Mouse (Mus musculus): ENCODE results near the gene Hmox1. TPM values are rescaled to one million over a fixed set of nuclear protein-coding genes. Genes with fewer than 3 reads are reported as not detected.

Hmox1 gene
- polyA plus RNA-seq, 1 experiment, result 4.3 TPM

GRCm38 (mm10) chr8:75086002-75086401, 7.4 kb upstream of the Hmox1 start:
- 83% methylated on average over 2 of the region's 2 CpGs for WGBS
- DNase-seq (ENCODE audit: low read depth, low spot score), result no peak

- DNase-seq (ENCODE audit: low read depth, low spot score), result no peak
Observed at GRCm38 (mm10) chr8:75087127-75087526, 6.3 kb upstream of the Hmox1 start.

GRCm38 (mm10) chr8:75088989-75089881, 4.2 kb upstream of the Hmox1 start:
- DNase-seq (ENCODE audit: low read depth, low spot score), result peak; percentile 43

GRCm38 (mm10) chr8:75090781-75091365, 2.5 kb upstream of the Hmox1 start:
- DNase-seq (ENCODE audit: low read depth, low spot score), result no peak
- 82% methylated on average over 4 of the region's 4 CpGs for WGBS

More at GRCm38 (mm10) chr8:75088989-75089881, 4.2 kb upstream of the Hmox1 start:
- WGBS, result 5% methylated on average over 6 of the region's 6 CpGs

GRCm38 (mm10) chr8:75102956-75103355, 9.5 kb downstream of the Hmox1 start:
- no peak for DNase-seq (ENCODE audit: low read depth, low spot score)
- 85% methylated on average over 4 of the region's 4 CpGs for WGBS

GRCm38 (mm10) chr8:75103376-75103878, 10.0 kb downstream of the Hmox1 start:
- 57% methylated on average over 8 of the region's 8 CpGs for WGBS
- no peak for DNase-seq (ENCODE audit: low read depth, low spot score)

GRCm38 (mm10) chr8:75108527-75109235, 15.3 kb downstream of the Hmox1 start:
- under 1% methylated on average over 9 of the region's 9 CpGs for WGBS
- DNase-seq (ENCODE audit: low read depth, low spot score), result no peak

GRCm38 (mm10) chr8:75109236-75109967, 16.0 kb downstream of the Hmox1 start, which contains the start of gene Mcm5:
Gene Mcm5, plus strand, starts transcription at chr8:75109569.
- DNase-seq (ENCODE audit: low read depth, low spot score), result peak; percentile 96
- WGBS, result under 1% methylated on average over 59 of the region's 59 CpGs

- no peak for DNase-seq (ENCODE audit: low read depth, low spot score)
- 5% methylated on average over 13 of the region's 13 CpGs for WGBS
Observed at GRCm38 (mm10) chr8:75110093-75110492, 16.7 kb downstream of the Hmox1 start.

- 91% methylated on average over 1 of the region's 1 CpGs for WGBS
- DNase-seq (ENCODE audit: low read depth, low spot score), result no peak
Observed at GRCm38 (mm10) chr8:75118505-75118904, 25.1 kb downstream of the Hmox1 start.

- DNase-seq (ENCODE audit: low read depth, low spot score), result no peak
- WGBS, result 97% methylated on average over 2 of the region's 2 CpGs
Observed at GRCm38 (mm10) chr8:75119287-75119686, 25.9 kb downstream of the Hmox1 start.

- WGBS, result 92% methylated on average over 2 of the region's 2 CpGs
- no peak for DNase-seq (ENCODE audit: low read depth, low spot score)
Observed at GRCm38 (mm10) chr8:75119747-75120146, 26.3 kb downstream of the Hmox1 start.

- WGBS, result 30% methylated on average over 1 of the region's 1 CpGs
- no peak for DNase-seq (ENCODE audit: low read depth, low spot score)
Observed at GRCm38 (mm10) chr8:75127406-75127805, 34.0 kb downstream of the Hmox1 start.

GRCm38 (mm10) chr8:75132485-75132884, 39.1 kb downstream of the Hmox1 start:
- WGBS, result 15% methylated on average over 3 of the region's 3 CpGs

GRCm38 (mm10) chr8:75133399-75133798, 40.0 kb downstream of the Hmox1 start:
- DNase-seq (ENCODE audit: low read depth, low spot score), result no peak
- 93% methylated on average over 2 of the region's 2 CpGs for WGBS

More at GRCm38 (mm10) chr8:75132485-75132884, 39.1 kb downstream of the Hmox1 start:
- no peak for DNase-seq (ENCODE audit: low read depth, low spot score)

GRCm38 (mm10) chr8:75134603-75135391, 41.4 kb downstream of the Hmox1 start:
- no peak for DNase-seq (ENCODE audit: low read depth, low spot score)
- 30% methylated on average over 2 of the region's 2 CpGs for WGBS

GRCm38 (mm10) chr8:75135756-75136155, 42.3 kb downstream of the Hmox1 start:
- WGBS, result 9% methylated on average over 1 of the region's 1 CpGs

GRCm38 (mm10) chr8:75136256-75136655, 42.8 kb downstream of the Hmox1 start:
- DNase-seq (ENCODE audit: low read depth, low spot score), result no peak
- 52% methylated on average over 2 of the region's 2 CpGs for WGBS

More at GRCm38 (mm10) chr8:75135756-75136155, 42.3 kb downstream of the Hmox1 start:
- DNase-seq (ENCODE audit: low read depth, low spot score), result no peak

- no peak for DNase-seq (ENCODE audit: low read depth, low spot score)
- WGBS, result 74% methylated on average over 3 of the region's 3 CpGs
Observed at GRCm38 (mm10) chr8:75137536-75137935, 44.1 kb downstream of the Hmox1 start.

Measured in large intestine, adult 2 months (tissue).